Mouse (Mus musculus): ENCODE measurements around the gene Vkorc1l1. TPM values are rescaled to one million over a fixed set of nuclear protein-coding genes. Genes with fewer than 3 reads are reported as not detected.

Vkorc1l1 gene
- polyA plus RNA-seq, 1 experiment from 2014 or later, result 24.1 TPM

GRCm38 (mm10) chr5:129952143-129952542 is 10.4 kb downstream of the Vkorc1l1 start:
- Histone ChIP-seq H3K27me3 (ENCODE audit: control insufficient read depth, insufficient read depth, low read length) (no peaks in the 10 kb centered on the region), H3K4me3 (ENCODE audit: low read depth, low read length) (no peak overlapping the region), H3K4me1 (replicated peaks; ENCODE audit: control insufficient read depth, insufficient read depth) (no peaks in the 10 kb centered on the region), H3K4me2 (replicated peaks; ENCODE audit: low read depth) (no peak overlapping the region), H3K9ac (ENCODE audit: low read length) (no peak overlapping the region), H3K9me3 (ENCODE audit: control insufficient read depth, low read length) (no peaks in the 10 kb centered on the region), H3K36me3 (ENCODE audit: control insufficient read depth, insufficient read depth, low read length) (no peaks in the 10 kb centered on the region), H3K27ac (replicated peaks) (no peak overlapping the region)
- DNase-seq (ENCODE audit: low spot score), result no peak
- 79% methylated on average over 4 of the region's 4 CpGs for WGBS
- TF ChIP-seq CTCF (IDR thresholded peaks at IDR 0.05; ENCODE audit: low read depth) (no peak), EP300 (optimal IDR thresholded peaks at IDR 0.05) (no peak)
- no peak for ATAC-seq (ENCODE audit: low FRiP score, low TSS enrichment)

GRCm38 (mm10) chr5:129954473-129955254 is 12.9 kb downstream of the Vkorc1l1 start:
- Histone ChIP-seq H3K27ac (replicated peaks) (0 out of 2 replicates have a peak overlapping the region, but pooled peaks have one; percentile 40), H3K9me3 (ENCODE audit: control insufficient read depth, low read length) (no peaks in the 10 kb centered on the region), H3K36me3 (ENCODE audit: control insufficient read depth, insufficient read depth, low read length) (no peaks in the 10 kb centered on the region), H3K4me2 (replicated peaks; ENCODE audit: low read depth) (no peak overlapping the region), H3K27me3 (ENCODE audit: control insufficient read depth, insufficient read depth, low read length) (no peaks in the 10 kb centered on the region), H3K9ac (ENCODE audit: low read length) (no peak overlapping the region), H3K4me3 (ENCODE audit: low read depth, low read length) (no peak overlapping the region), H3K4me1 (replicated peaks; ENCODE audit: control insufficient read depth, insufficient read depth) (no peaks in the 10 kb centered on the region)
- DNase-seq (ENCODE audit: low spot score), result no peak
- no peak for ATAC-seq (ENCODE audit: low FRiP score, low TSS enrichment)
- 79% methylated on average over 5 of the region's 5 CpGs for WGBS
- no peak for TF ChIP-seq EP300 (optimal IDR thresholded peaks at IDR 0.05)
- TF ChIP-seq CTCF (IDR thresholded peaks at IDR 0.05; ENCODE audit: low read depth), result no peak

GRCm38 (mm10) chr5:129955792-129956191 is 14.0 kb downstream of the Vkorc1l1 start:
- no peak for DNase-seq (ENCODE audit: low spot score)
- no peak for ATAC-seq (ENCODE audit: low FRiP score, low TSS enrichment)

GRCm38 (mm10) chr5:129963224-129963623 is 21.5 kb downstream of the Vkorc1l1 start:
- Histone ChIP-seq H3K27ac (replicated peaks) (no peak overlapping the region), H3K36me3 (ENCODE audit: control insufficient read depth, insufficient read depth, low read length) (no peaks in the 10 kb centered on the region), H3K9me3 (ENCODE audit: control insufficient read depth, low read length) (no peaks in the 10 kb centered on the region), H3K4me2 (replicated peaks; ENCODE audit: low read depth) (no peak overlapping the region), H3K4me3 (ENCODE audit: low read depth, low read length) (no peak overlapping the region), H3K9ac (ENCODE audit: low read length) (no peak overlapping the region), H3K4me1 (replicated peaks; ENCODE audit: control insufficient read depth, insufficient read depth) (no peaks in the 10 kb centered on the region), H3K27me3 (ENCODE audit: control insufficient read depth, insufficient read depth, low read length) (no peaks in the 10 kb centered on the region)
- WGBS, result 67% methylated on average over 4 of the region's 4 CpGs
- ATAC-seq (ENCODE audit: low FRiP score, low TSS enrichment), result no peak
- DNase-seq (ENCODE audit: low spot score), result no peak
- TF ChIP-seq EP300 (optimal IDR thresholded peaks at IDR 0.05), result no peak
- TF ChIP-seq CTCF (IDR thresholded peaks at IDR 0.05; ENCODE audit: low read depth), result no peak

More at GRCm38 (mm10) chr5:129955792-129956191, 14.0 kb downstream of the Vkorc1l1 start:
- Histone ChIP-seq H3K9me3 (ENCODE audit: control insufficient read depth, low read length) (no peaks in the 10 kb centered on the region), H3K36me3 (ENCODE audit: control insufficient read depth, insufficient read depth, low read length) (no peaks in the 10 kb centered on the region), H3K9ac (ENCODE audit: low read length) (no peak overlapping the region), H3K4me2 (replicated peaks; ENCODE audit: low read depth) (no peak overlapping the region), H3K4me1 (replicated peaks; ENCODE audit: control insufficient read depth, insufficient read depth) (no peaks in the 10 kb centered on the region), H3K4me3 (ENCODE audit: low read depth, low read length) (no peak overlapping the region), H3K27me3 (ENCODE audit: control insufficient read depth, insufficient read depth, low read length) (no peaks in the 10 kb centered on the region), H3K27ac (replicated peaks) (no peak overlapping the region)
- TF ChIP-seq CTCF (IDR thresholded peaks at IDR 0.05; ENCODE audit: low read depth), result no peak
- WGBS, result 64% methylated on average over 6 of the region's 6 CpGs

- DNase-seq (ENCODE audit: low spot score) (no peak), ATAC-seq (ENCODE audit: low FRiP score, low TSS enrichment) (no peak)
- WGBS, result 75% methylated on average over 3 of the region's 3 CpGs
Measured at GRCm38 (mm10) chr5:129966448-129966847, 24.7 kb downstream of the Vkorc1l1 start.

GRCm38 (mm10) chr5:129968417-129968816 is 26.6 kb downstream of the Vkorc1l1 start:
- Histone ChIP-seq H3K27ac (replicated peaks) (peak overlapping the region; percentile 45; the same call in 1 of the 2 replicates), H3K9me3 (ENCODE audit: control insufficient read depth, low read length) (no peaks in the 10 kb centered on the region), H3K27me3 (ENCODE audit: control insufficient read depth, insufficient read depth, low read length) (no peaks in the 10 kb centered on the region), H3K4me1 (replicated peaks; ENCODE audit: control insufficient read depth, insufficient read depth) (no peaks in the 10 kb centered on the region), H3K9ac (ENCODE audit: low read length) (no peak overlapping the region), H3K4me2 (replicated peaks; ENCODE audit: low read depth) (no peak overlapping the region), H3K4me3 (ENCODE audit: low read depth, low read length) (no peak overlapping the region), H3K36me3 (ENCODE audit: control insufficient read depth, insufficient read depth, low read length) (no peaks in the 10 kb centered on the region)
- DNase-seq (ENCODE audit: low spot score) (no peak), ATAC-seq (ENCODE audit: low FRiP score, low TSS enrichment) (peak; percentile 87)
- TF ChIP-seq CTCF (IDR thresholded peaks at IDR 0.05; ENCODE audit: low read depth) (no peak), EP300 (optimal IDR thresholded peaks at IDR 0.05) (no peak)
- 61% methylated on average over 7 of the region's 7 CpGs for WGBS

More at GRCm38 (mm10) chr5:129966448-129966847, 24.7 kb downstream of the Vkorc1l1 start:
- Histone ChIP-seq H3K36me3 (ENCODE audit: control insufficient read depth, insufficient read depth, low read length) (no peaks in the 10 kb centered on the region), H3K27me3 (ENCODE audit: control insufficient read depth, insufficient read depth, low read length) (no peaks in the 10 kb centered on the region), H3K9ac (ENCODE audit: low read length) (no peak overlapping the region), H3K4me2 (replicated peaks; ENCODE audit: low read depth) (no peak overlapping the region), H3K9me3 (ENCODE audit: control insufficient read depth, low read length) (no peaks in the 10 kb centered on the region), H3K4me1 (replicated peaks; ENCODE audit: control insufficient read depth, insufficient read depth) (no peaks in the 10 kb centered on the region), H3K27ac (replicated peaks) (no peak overlapping the region), H3K4me3 (ENCODE audit: low read depth, low read length) (no peak overlapping the region)
- TF ChIP-seq EP300 (optimal IDR thresholded peaks at IDR 0.05), result no peak
- no peak for TF ChIP-seq CTCF (IDR thresholded peaks at IDR 0.05; ENCODE audit: low read depth)
